In the genomic region with DNA sequence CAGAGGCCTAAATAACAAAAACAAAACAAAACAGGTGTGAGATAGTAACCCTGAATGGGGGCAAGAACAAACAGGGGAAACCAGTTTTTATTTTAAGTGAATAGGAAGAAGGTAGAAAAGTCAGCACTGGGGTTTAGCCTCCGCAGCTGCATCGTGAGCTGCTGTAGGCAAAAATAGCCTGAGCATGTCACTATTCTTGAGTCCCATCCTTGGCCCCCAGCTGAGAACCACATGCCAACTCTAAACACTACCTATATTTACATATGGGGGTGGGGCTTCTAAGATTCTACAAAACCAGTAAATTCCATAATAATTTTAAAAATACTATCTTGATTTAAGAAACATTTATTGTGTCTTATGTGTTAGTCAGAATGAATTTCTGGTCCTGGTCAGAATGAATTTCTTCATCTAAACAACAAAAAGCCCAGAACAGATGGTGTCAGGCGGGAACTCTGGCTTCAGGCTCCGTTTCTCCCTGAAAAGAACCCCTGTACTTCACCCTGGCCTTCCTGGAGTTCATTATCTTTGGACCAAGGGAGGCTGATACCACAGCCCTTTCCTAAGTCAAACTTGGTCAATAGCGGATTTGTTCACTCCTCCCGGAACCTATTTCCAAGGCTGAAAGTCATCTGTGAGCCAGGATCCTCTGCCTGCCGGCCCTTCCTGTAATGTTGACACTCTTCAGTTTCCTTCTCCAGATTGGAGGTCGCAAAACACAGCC, we compare ENCODE assay signal across 19 mouse cellular contexts.
DNase-seq lines count a peak whose midpoint lies in the region; TF ChIP-seq lines count a peak whose summit lies in the region.
"Had no signal": no experiment of that assay in that cellular context is flagged by ENCODE, and none has a peak within 500 bp of the region (broad histone marks: within the 10 kb centered on the region; RNA-seq: fewer than 3 reads in every experiment).

No protein-coding gene starts in this region.

- peak overlapping the region; percentile 62 for H3K27ac ChIP-seq in layer of hippocampus, adult 2 months
- H3K27ac ChIP-seq in cerebellum, adult 2 months (ENCODE audit: insufficient read depth, low read length): peak overlapping the region; percentile 98
- H3K27ac ChIP-seq: embryonic facial prominence, embryonic 15.5 days; heart, embryonic 15.5 days; liver, embryonic 14.5 days; midbrain, embryonic 12.5 days had no signal

- WGBS in cerebellum, adult 2 months: 9% methylated on average over 8 of the region's 8 CpGs

- no peaks in the 10 kb centered on the region for H3K27me3 ChIP-seq in cerebellum, adult 2 months (ENCODE audit: control insufficient read depth, insufficient read depth, low read length)
- H3K27me3 ChIP-seq: embryonic facial prominence, embryonic 15.5 days; heart, embryonic 15.5 days; midbrain, embryonic 12.5 days had no signal

- TF ChIP-seq CTCF in layer of hippocampus, adult 2 months (conservative IDR thresholded peaks at IDR 0.05): no peak
- no peak for TF ChIP-seq CTCF in cerebellum, adult 2 months (IDR thresholded peaks at IDR 0.05; ENCODE audit: borderline replicate concordance, insufficient read depth, low read depth, low read length)

- no peak for TF ChIP-seq POLR2A in cerebellum, adult 2 months (IDR thresholded peaks at IDR 0.05; ENCODE audit: borderline replicate concordance, insufficient read depth, low read length)

- no peak overlapping the region for H3K4me3 ChIP-seq in layer of hippocampus, adult 2 months
- no peak overlapping the region for H3K4me3 ChIP-seq in cerebellum, adult 2 months (replicated peaks; ENCODE audit: insufficient read depth, low read depth, low read length)
- H3K4me3 ChIP-seq: embryonic facial prominence, embryonic 15.5 days; heart, embryonic 15.5 days; midbrain, embryonic 12.5 days had no signal

- DNase-seq in layer of hippocampus, adult 2 months (ENCODE audit: low spot score in 2 of 2): no peak
- DNase-seq in layer of hippocampus, postnatal 14 days (ENCODE audit: low spot score in 2 of 2): no peak
- peak; percentile 89 for DNase-seq in brain, adult 2 months (ENCODE audit: low read depth, low spot score)
- DNase-seq in cerebellum, adult 2 months: peak; percentile 73 to 85
- peak; percentile 73 to 82 for DNase-seq in cerebellum, postnatal 25 days
- DNase-seq in gastrocnemius, adult 18-20 months (ENCODE audit: low spot score): no peak
- no peak for DNase-seq in kidney, postnatal 25 days
- no peak for DNase-seq in layer of hippocampus, adult 8-10 months (ENCODE audit: low spot score in 2 of 2)
- DNase-seq: adrenal gland, postnatal 10 days; forebrain, postnatal 0 days; gastrocnemius, postnatal 36 days; heart, postnatal 36 days; lung, embryonic 14.5 days; right cerebral cortex, postnatal 14 days; spleen, adult 18-20 months had no signal

- peaks cover 21% of the 10 kb centered on the region for H3K4me1 ChIP-seq in cerebellum, adult 2 months (ENCODE audit: control insufficient read depth, insufficient read depth, low read length)
- H3K4me1 ChIP-seq: embryonic facial prominence, embryonic 15.5 days; heart, embryonic 15.5 days; midbrain, embryonic 12.5 days had no signal

Comparison
In these comparisons a context has a peak if more than half of its experiments do, and no peak if none do; other contexts are left out.
1. DNase-seq: peak in brain, adult 2 months (single experiment), cerebellum, adult 2 months (2 of 2) and cerebellum, postnatal 25 days (2 of 2); none in layer of hippocampus, adult 2 months (0 of 2), layer of hippocampus, postnatal 14 days (0 of 2), gastrocnemius, adult 18-20 months (single experiment), kidney, postnatal 25 days (0 of 2) and layer of hippocampus, adult 8-10 months (0 of 2).